Mouse (Mus musculus) ES-E14 (cell line): ENCODE data around the gene Erp27. TPM values are rescaled to one million over a fixed set of nuclear protein-coding genes. Genes with fewer than 3 reads are reported as not detected.

Experiments
- DNase-seq: peaks from one replicate; pipeline ENCODE4 v3.0.0-alpha.2; 2013; ENCODE audit warnings: low read depth, low spot score
- H3K27ac ChIP-seq: 2 replicates; pipeline ENCODE4 v1.5.1; 2012; ENCODE audit warnings: low read depth, mild to moderate bottlenecking, low read length, moderate library complexity, mixed read lengths; ENCODE audit not compliant: poor library complexity, insufficient read depth, severe bottlenecking
- H3K36me3 ChIP-seq: 2 replicates; pipeline ENCODE4 v1.6.1; 2012; ENCODE audit warnings: mild to moderate bottlenecking, low read length, moderate library complexity, mixed read lengths; ENCODE audit not compliant: control insufficient read depth, poor library complexity, insufficient read depth, severe bottlenecking
- H3K4me1 ChIP-seq, 2 experiments: fragments of 150-350 bp in 1 of 2; sonication (generic) in 1 of 2; 2 replicates each; pipeline ENCODE4 v1.6.1; 2012; ENCODE audit warnings: low read length in 2 of 2, mild to moderate bottlenecking in 1 of 2, mixed read lengths in 1 of 2; ENCODE audit not compliant: control insufficient read depth in 2 of 2, insufficient read depth in 2 of 2, poor library complexity in 1 of 2
- H3K4me3 ChIP-seq, 2 experiments: fragments of 150-350 bp in 1 of 2; sonication (generic) in 1 of 2; 2 replicates each; pipeline ENCODE4 v1.5.1; 2012; ENCODE audit warnings: low read length in 2 of 2, low read depth in 1 of 2, mild to moderate bottlenecking in 1 of 2, mixed read lengths in 1 of 2; ENCODE audit not compliant: insufficient read depth in 1 of 2, poor library complexity in 1 of 2, severe bottlenecking in 1 of 2
- H3K9ac ChIP-seq: 2 replicates; pipeline ENCODE4 v1.6.1; 2012; ENCODE audit warnings: low read depth, mild to moderate bottlenecking, low read length, mixed read lengths; ENCODE audit not compliant: poor library complexity, insufficient read depth, severe bottlenecking
- H3K9me3 ChIP-seq: fragments of 150-350 bp; sonication (generic); 2 replicates; pipeline ENCODE4 v1.6.1; 2012; ENCODE audit warnings: low read depth, mild to moderate bottlenecking, low read length; ENCODE audit not compliant: control insufficient read depth, insufficient read depth
- CHD2 ChIP-seq: IDR thresholded peaks from 2 replicates; pipeline ENCODE4 v1.6.1; 2014; ENCODE audit warnings: mild to moderate bottlenecking, low read depth, low read length, inconsistent platforms
- HCFC1 ChIP-seq: IDR thresholded peaks from 2 replicates; pipeline ENCODE4 v1.6.1; 2012; ENCODE audit warnings: low read length, inconsistent platforms, borderline replicate concordance; ENCODE audit not compliant: insufficient read depth
- MAFK ChIP-seq: IDR thresholded peaks from 2 replicates; pipeline ENCODE4 v1.6.1; 2014; ENCODE audit warnings: mild to moderate bottlenecking, low read depth, low read length, inconsistent platforms; ENCODE audit not compliant: insufficient read depth
- ZC3H11A ChIP-seq: IDR thresholded peaks from 2 replicates; pipeline ENCODE4 v1.6.1; 2012; ENCODE audit warnings: low read depth, mild to moderate bottlenecking, inconsistent platforms, low read length, borderline replicate concordance
- ZNF384 ChIP-seq: IDR thresholded peaks from 2 replicates; pipeline ENCODE4 v1.6.1; 2012; ENCODE audit warnings: low read depth, low read length, inconsistent platforms
- in situ Hi-C, 2 experiments: fragments of 600-800 bp; cut with MboI; formaldehyde crosslinking; loops; one replicate each; pipeline ENCODE4 v1.15.1; 2025; ENCODE audit warnings: low sequenced_read_pairs in 2 of 2, inconsistent platforms in 1 of 2; ENCODE audit not compliant: unreplicated experiment in 2 of 2
- total RNA-seq: library from RNA; depleted of rRNA; stranded (reverse); fragments of 300-350 nt; gene quantifications from 2 replicates; pipeline ENCODE4 v1.2.3, GENCODE M21; 2012

Gene Erp27
- total RNA-seq, 1 experiment, result not detected

DNA sequence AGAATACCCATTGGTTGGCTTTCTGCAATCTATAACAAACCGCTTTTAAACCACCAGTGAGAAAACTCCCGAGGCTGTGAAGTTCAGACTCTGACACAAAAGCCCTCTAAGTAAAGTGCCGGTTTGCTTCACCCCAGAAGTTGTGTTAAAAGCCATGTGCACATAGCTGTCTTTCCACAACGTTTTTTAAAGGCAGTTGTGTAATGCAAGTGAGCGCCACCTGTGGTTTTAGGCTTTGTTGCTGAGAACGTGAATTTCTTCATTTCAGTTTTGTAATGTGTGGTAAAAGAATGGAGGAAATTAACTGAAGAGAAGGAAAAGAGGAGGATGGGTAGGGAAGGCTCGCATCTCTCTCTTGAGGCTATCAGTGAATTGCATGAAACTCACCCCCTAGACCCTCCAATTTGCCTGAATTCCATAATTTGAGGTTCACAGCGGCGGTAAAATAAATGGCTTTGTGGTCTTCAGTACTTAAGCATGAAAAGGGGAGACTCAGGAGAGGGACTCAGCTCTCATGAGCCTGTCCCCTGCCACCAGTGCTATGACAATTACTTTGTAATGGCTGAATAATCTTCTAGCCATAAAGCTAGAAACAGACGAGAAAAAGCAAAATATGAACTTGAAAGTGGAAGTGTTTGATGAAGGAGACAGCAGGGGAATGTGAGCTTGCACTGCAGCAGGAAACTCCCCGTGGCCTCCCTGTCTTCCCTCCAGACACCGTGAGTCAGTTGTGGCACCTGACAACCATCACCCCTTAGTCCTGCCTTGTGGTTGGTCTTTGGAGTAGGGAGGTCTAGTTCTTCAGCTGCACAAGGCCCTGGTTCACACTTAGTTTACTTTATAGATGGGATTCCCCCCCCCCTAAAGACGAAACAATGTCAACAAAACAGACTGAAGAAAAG is 42.9 kb upstream of the Erp27 start:
- DNase-seq, result no peak
- Histone ChIP-seq H3K9ac (no peak overlapping the region), H3K4me3 (no peak overlapping the region), H3K4me1 (peaks cover 3% of the 10 kb centered on the region in 2 experiments; a peak in 1 of 4 replicates), H3K36me3 (no peaks in the 10 kb centered on the region), H3K27ac (no peak overlapping the region), H3K9me3 (no peaks in the 10 kb centered on the region)
- TF ChIP-seq CHD2 (no peak), MAFK (no peak), ZNF384 (no peak), HCFC1 (no peak), ZC3H11A (no peak)
- in situ Hi-C loops, result no loop called here

DNA sequence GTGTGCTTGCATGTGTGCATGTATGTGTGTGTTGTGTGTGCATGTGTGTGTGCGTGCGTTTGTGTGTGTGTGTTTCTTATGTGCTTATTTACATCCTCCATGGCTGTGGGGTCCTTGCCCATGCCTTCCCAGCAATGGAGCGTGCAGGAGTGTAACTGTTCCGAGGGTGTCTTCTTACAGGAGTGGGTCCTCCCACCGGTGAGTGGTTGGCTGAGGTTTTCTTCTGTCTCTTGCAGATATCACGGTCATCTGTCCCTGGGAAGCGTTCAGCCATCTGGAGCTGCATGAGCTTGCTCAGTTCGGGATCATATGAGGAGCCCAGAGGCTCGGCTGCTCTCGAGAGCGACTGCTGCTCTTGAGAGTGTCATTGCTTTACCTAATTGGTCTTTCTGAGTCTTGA is 41.0 kb upstream of the Erp27 start:
- TF ChIP-seq ZC3H11A (no peak), MAFK (no peak), HCFC1 (no peak), CHD2 (no peak), ZNF384 (no peak)

DNA sequence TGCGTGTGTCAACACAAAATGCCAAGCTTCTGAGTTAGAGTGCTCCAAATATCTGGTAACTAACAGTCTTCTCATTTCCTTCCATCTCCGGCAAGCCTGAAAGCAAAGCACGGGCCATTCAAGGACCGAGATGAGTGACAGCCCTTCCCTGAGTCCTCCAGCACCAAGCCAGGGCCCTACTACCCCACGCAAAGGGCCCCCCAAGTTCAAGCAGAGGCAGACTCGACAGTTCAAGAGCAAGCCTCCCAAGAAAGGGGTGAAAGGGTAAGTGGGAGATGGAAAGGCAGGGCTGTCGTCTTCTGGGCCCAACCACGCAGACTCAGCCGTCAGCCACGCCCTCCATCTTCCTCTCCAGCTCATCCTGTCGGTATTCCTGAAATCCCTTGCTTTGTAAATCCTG is 37.2 kb upstream of the Erp27 start:
- Histone ChIP-seq H3K36me3 (no peaks in the 10 kb centered on the region), H3K9ac (no peak overlapping the region), H3K4me3 (no peak overlapping the region), H3K9me3 (no peaks in the 10 kb centered on the region), H3K4me1 (peaks cover 0 to 5% of the 10 kb centered on the region in 2 experiments; a peak in 1 of 4 replicates), H3K27ac (no peak overlapping the region)
- no peak for TF ChIP-seq CHD2
- TF ChIP-seq ZNF384, result no peak
- TF ChIP-seq ZC3H11A, result no peak
- TF ChIP-seq HCFC1, result no peak
- TF ChIP-seq MAFK, result no peak
- in situ Hi-C loops, result no loop called here
- no peak for DNase-seq

More for the DNA sequence above, 41.0 kb upstream of the Erp27 start:
- Histone ChIP-seq H3K4me1 (peaks cover 3% of the 10 kb centered on the region in 2 experiments; a peak in 1 of 4 replicates), H3K36me3 (no peaks in the 10 kb centered on the region), H3K9ac (no peak overlapping the region), H3K4me3 (no peak overlapping the region), H3K27ac (no peak overlapping the region), H3K9me3 (no peaks in the 10 kb centered on the region)
- in situ Hi-C loops, result no loop called here
- no peak for DNase-seq

DNA sequence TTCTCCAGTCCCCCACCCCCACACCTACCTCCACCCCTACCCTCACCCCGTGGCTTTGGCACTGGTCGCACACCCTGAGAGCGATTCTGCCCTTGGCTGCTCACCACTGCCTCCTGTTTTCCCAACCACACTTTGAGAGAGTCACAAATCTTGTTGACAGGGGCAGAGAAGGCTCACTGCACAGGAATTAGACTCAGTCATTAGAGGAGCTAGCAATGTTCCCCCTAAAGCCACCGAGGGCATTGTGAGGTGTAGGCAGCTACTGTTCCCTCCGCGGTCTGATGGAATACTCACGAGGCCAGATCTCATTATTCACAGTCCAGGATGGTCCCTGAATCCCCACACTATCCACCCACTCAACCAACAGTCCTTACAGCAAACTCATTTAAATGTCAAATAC is 35.1 kb upstream of the Erp27 start:
- H3K9me3 ChIP-seq, result no peaks in the 10 kb centered on the region

More for the DNA sequence above, 35.1 kb upstream of the Erp27 start:
- Histone ChIP-seq H3K36me3 (no peaks in the 10 kb centered on the region), H3K4me3 (no peak overlapping the region), H3K9ac (no peak overlapping the region), H3K4me1 (peaks cover 0 to 5% of the 10 kb centered on the region in 2 experiments; a peak in 1 of 4 replicates), H3K27ac (no peak overlapping the region)
- TF ChIP-seq MAFK (no peak), ZC3H11A (no peak), CHD2 (no peak), HCFC1 (no peak), ZNF384 (no peak)
- DNase-seq, result no peak
- in situ Hi-C loops, result no loop called here
